21 mouse cellular contexts compared by ENCODE assay signal in the genomic region with DNA sequence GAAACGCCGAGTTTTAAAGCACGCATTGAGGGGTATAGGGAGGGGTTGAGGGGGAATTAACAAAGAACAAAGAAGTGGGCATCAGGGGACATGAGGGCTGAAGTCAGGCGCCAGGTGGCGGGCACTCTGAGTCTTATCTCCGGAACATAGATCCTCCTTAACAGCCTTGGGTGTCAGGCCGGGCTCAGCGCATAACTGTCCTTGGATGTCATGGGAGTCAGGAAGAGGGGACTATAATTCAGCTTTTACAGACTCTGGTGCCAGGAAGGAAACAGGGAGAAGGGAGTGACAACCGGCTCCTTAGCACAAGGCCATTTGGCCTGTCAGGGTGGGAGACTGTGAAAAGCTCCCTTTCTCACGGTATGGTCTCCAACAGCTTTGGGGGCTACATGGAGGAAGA. TPM values are rescaled to one million over a fixed set of nuclear protein-coding genes. Genes with fewer than 3 reads are reported as not detected.
"Had no signal": no experiment of that assay in that cellular context is flagged by ENCODE, and none has a peak within 500 bp of the region (broad histone marks: within the 10 kb centered on the region; RNA-seq: fewer than 3 reads in every experiment).

No protein-coding gene starts in this region.

- DNase-seq: gastrocnemius, postnatal 14 days; gastrocnemius, postnatal 36 days; heart, adult 18-20 months; heart, postnatal 14 days; kidney, adult 18-20 months; kidney, postnatal 25 days; layer of hippocampus, adult 9-11 months; layer of hippocampus, postnatal 36 days; left cerebral cortex, postnatal 4 days; lung, adult 18-20 months had no signal

RNA-seq across cellular contexts. Expression of a gene that starts 6.2 kb away (rescaled TPM):
- total RNA-seq: gastrocnemius, adult 8-10 months; gastrocnemius, postnatal 36 days; hindbrain, postnatal 0 days; layer of hippocampus, adult 18-20 months; layer of hippocampus, adult 8-10 months; layer of hippocampus, postnatal 14 days; layer of hippocampus, postnatal 36 days; left cerebral cortex, adult 18-20 months; left cerebral cortex, adult 8-10 months; left cerebral cortex, postnatal 10 days; left cerebral cortex, postnatal 25 days; left cerebral cortex, postnatal 4 days had no signal

RNA-seq across cellular contexts. Expression of a gene that starts 46.1 kb away (rescaled TPM):
- total RNA-seq: gastrocnemius, adult 18-20 months; gastrocnemius, adult 8-10 months; gastrocnemius, postnatal 14 days; gastrocnemius, postnatal 36 days; hindbrain, postnatal 0 days; layer of hippocampus, adult 18-20 months; layer of hippocampus, adult 8-10 months; layer of hippocampus, postnatal 14 days; layer of hippocampus, postnatal 36 days; left cerebral cortex, adult 18-20 months; left cerebral cortex, adult 8-10 months; left cerebral cortex, postnatal 10 days; left cerebral cortex, postnatal 25 days; left cerebral cortex, postnatal 4 days had no signal

RNA-seq across cellular contexts. Expression of a gene that starts 46.1 kb away (rescaled TPM):
- total RNA-seq: gastrocnemius, postnatal 36 days; hindbrain, postnatal 0 days; layer of hippocampus, postnatal 36 days; left cerebral cortex, postnatal 10 days; left cerebral cortex, postnatal 4 days; liver, adult 2 months had no signal
